In genomic region chr9:114541279-114541741, GRCm38 (mm10) we compare ENCODE assay signal across 12 mouse cellular contexts. TPM values are rescaled to one million over a fixed set of nuclear protein-coding genes. Genes with fewer than 3 reads are reported as not detected.
A peak's percentile ranks its signal among the peaks of the same experiment; 100 is the strongest.
DNase-seq lines count a peak whose midpoint lies in the region; ATAC-seq and TF ChIP-seq lines count a peak whose summit lies in the region.
"Had no signal": no experiment of that assay in that cellular context is flagged by ENCODE, and none has a peak within 500 bp of the region (broad histone marks: within the 10 kb centered on the region; RNA-seq: fewer than 3 reads in every experiment).

No protein-coding gene starts in this region.

- no peak overlapping the region for H3K4me3 ChIP-seq in intestine, embryonic 15.5 days (replicated peaks)
- H3K4me3 ChIP-seq in stomach, postnatal 0 days (ENCODE audit: low read depth, low read length), result no peak overlapping the region
- H3K4me3 ChIP-seq in midbrain, postnatal 0 days (ENCODE audit: low read depth, low read length), result no peak overlapping the region

- H3K9ac ChIP-seq in intestine, embryonic 15.5 days, result no peak overlapping the region
- H3K9ac ChIP-seq in stomach, postnatal 0 days (ENCODE audit: low read length), result no peak overlapping the region
- no peak overlapping the region for H3K9ac ChIP-seq in midbrain, postnatal 0 days (replicated peaks; ENCODE audit: low read length, poor library complexity, severe bottlenecking)

- 28% methylated on average over 1 of the region's 1 CpGs for WGBS in intestine, embryonic 15.5 days
- WGBS in stomach, postnatal 0 days, result 42% methylated on average over 1 of the region's 1 CpGs
- WGBS in midbrain, postnatal 0 days, result 41% methylated on average over 1 of the region's 1 CpGs

- ATAC-seq in intestine, embryonic 15.5 days, result peak; percentile 55
- peak; percentile 30; the same call in 1 of the 2 replicates for ATAC-seq in stomach, postnatal 0 days (ENCODE audit: low FRiP score, low TSS enrichment)
- no peak for ATAC-seq in midbrain, postnatal 0 days (ENCODE audit: low FRiP score)

- no peak overlapping the region for H3K4me2 ChIP-seq in intestine, embryonic 15.5 days (replicated peaks)
- no peak overlapping the region for H3K4me2 ChIP-seq in stomach, postnatal 0 days (replicated peaks; ENCODE audit: low read depth)
- no peak overlapping the region for H3K4me2 ChIP-seq in midbrain, postnatal 0 days (ENCODE audit: low read depth, low read length, poor library complexity, severe bottlenecking)

- no peaks in the 10 kb centered on the region for H3K9me3 ChIP-seq in intestine, embryonic 15.5 days
- no peaks in the 10 kb centered on the region for H3K9me3 ChIP-seq in stomach, postnatal 0 days (ENCODE audit: control insufficient read depth, low read length)
- H3K9me3 ChIP-seq in midbrain, postnatal 0 days (ENCODE audit: low read length), result no peaks in the 10 kb centered on the region

- H3K4me1 ChIP-seq in intestine, embryonic 15.5 days (replicated peaks), result peaks cover 39% of the 10 kb centered on the region
- H3K4me1 ChIP-seq in stomach, postnatal 0 days (replicated peaks; ENCODE audit: control insufficient read depth, insufficient read depth), result peaks cover 2% of the 10 kb centered on the region
- no peaks in the 10 kb centered on the region for H3K4me1 ChIP-seq in midbrain, postnatal 0 days (ENCODE audit: insufficient read depth, low read length)

- DNase-seq in ovary, adult 18-20 months (ENCODE audit: low spot score), result peak; percentile 4
- no peak for DNase-seq in ovary, postnatal 10 days (ENCODE audit: low spot score)
- peak; percentile 27 for DNase-seq in gonadal fat pad, adult 2 months (ENCODE audit: low read depth)
- DNase-seq in stomach, postnatal 0 days (ENCODE audit: low spot score), result no peak
- DNase-seq in cerebellum, adult 9-11 months, result no peak
- no peak for DNase-seq in midbrain, postnatal 0 days (ENCODE audit: low spot score)
- DNase-seq in thymus, postnatal 10 days (ENCODE audit: low spot score in 2 of 2), result no peak
- DNase-seq: cerebellum, adult 11-12 months had no signal

- TF ChIP-seq EP300 in stomach, postnatal 0 days (optimal IDR thresholded peaks at IDR 0.05), result no peak

- H3K36me3 ChIP-seq in intestine, embryonic 15.5 days, result no peaks in the 10 kb centered on the region
- no peaks in the 10 kb centered on the region for H3K36me3 ChIP-seq in stomach, postnatal 0 days (ENCODE audit: control insufficient read depth, insufficient read depth, low read length)
- no peaks in the 10 kb centered on the region for H3K36me3 ChIP-seq in midbrain, postnatal 0 days (ENCODE audit: insufficient read depth, low read length)

- H3K27ac ChIP-seq in intestine, embryonic 15.5 days, result 0 out of 2 replicates have a peak overlapping the region, but pooled peaks have one; percentile 1
- H3K27ac ChIP-seq in stomach, postnatal 0 days (replicated peaks), result no peak overlapping the region
- H3K27ac ChIP-seq in midbrain, postnatal 0 days (ENCODE audit: low read depth, low read length), result no peak overlapping the region
- H3K27ac ChIP-seq: macrophage had no signal

- no peaks in the 10 kb centered on the region for H3K27me3 ChIP-seq in intestine, embryonic 15.5 days (replicated peaks)
- H3K27me3 ChIP-seq in stomach, postnatal 0 days (ENCODE audit: control insufficient read depth, insufficient read depth, low read length), result no peaks in the 10 kb centered on the region
- no peaks in the 10 kb centered on the region for H3K27me3 ChIP-seq in midbrain, postnatal 0 days (ENCODE audit: insufficient read depth, low read length)

- no peak for TF ChIP-seq CTCF in stomach, postnatal 0 days (IDR thresholded peaks at IDR 0.05; ENCODE audit: low read depth)
- TF ChIP-seq CTCF in midbrain, postnatal 0 days (IDR thresholded peaks at IDR 0.05), result no peak

RNA-seq across cellular contexts. Expression of gene Trim71, which starts 22.9 kb away (rescaled TPM):
- not detected in 2 replicates for polyA plus RNA-seq in gonadal fat pad, adult 2 months (2012; rRNA removed)
- 4.1 TPM in 2 replicates for polyA plus RNA-seq in intestine, embryonic 15.5 days (2015; fragmentation: Nextera tagmentation; extraction: Ambion mirVana)
- polyA plus RNA-seq in stomach, postnatal 0 days (2015; fragmentation: Nextera tagmentation; extraction: Ambion mirVana), result 0.47 and 0.51 TPM in 2 replicates
- total RNA-seq in midbrain, postnatal 0 days (2014; rRNA removed), result 0.14 and 0.27 TPM in 2 replicates
- 0.14 and 0.15 TPM in 2 replicates for polyA plus RNA-seq in midbrain, postnatal 0 days (2015; fragmentation: Nextera tagmentation; extraction: Ambion mirVana)
- polyA plus RNA-seq: macrophage had no signal

RNA-seq across cellular contexts. Expression of gene C130032M10Rik, which starts 25.8 kb away (rescaled TPM):
- not detected in 2 replicates for polyA plus RNA-seq in gonadal fat pad, adult 2 months (2012; rRNA removed)
- 0.48 and 0.58 TPM in 2 replicates for polyA plus RNA-seq in intestine, embryonic 15.5 days (2015; fragmentation: Nextera tagmentation; extraction: Ambion mirVana)
- not detected in 2 replicates for polyA plus RNA-seq in stomach, postnatal 0 days (2015; fragmentation: Nextera tagmentation; extraction: Ambion mirVana)
- not detected in 2 replicates for total RNA-seq in midbrain, postnatal 0 days (2014; rRNA removed)
- polyA plus RNA-seq in midbrain, postnatal 0 days (2015; fragmentation: Nextera tagmentation; extraction: Ambion mirVana), result not detected in 2 replicates
- polyA plus RNA-seq: macrophage; neural tube, embryonic 14.5 days; spleen, adult 2 months had no signal

RNA-seq across cellular contexts. Expression of gene Ccr4, which starts 36.6 kb away (rescaled TPM):
- 0.09 and 0.14 TPM in 2 replicates for polyA plus RNA-seq in gonadal fat pad, adult 2 months (2012; rRNA removed)
- 0.56 and 0.63 TPM in 2 replicates for polyA plus RNA-seq in intestine, embryonic 15.5 days (2015; fragmentation: Nextera tagmentation; extraction: Ambion mirVana)
- polyA plus RNA-seq in stomach, postnatal 0 days (2015; fragmentation: Nextera tagmentation; extraction: Ambion mirVana), result not detected in 2 replicates
- total RNA-seq in midbrain, postnatal 0 days (2014; rRNA removed), result not detected in 2 replicates
- polyA plus RNA-seq in midbrain, postnatal 0 days (2015; fragmentation: Nextera tagmentation; extraction: Ambion mirVana), result not detected in 2 replicates
- polyA plus RNA-seq: macrophage; neural tube, embryonic 14.5 days had no signal

Comparison
In these comparisons a context has a peak if more than half of its experiments do, and no peak if none do; other contexts are left out.
1. DNase-seq: peak in ovary, adult 18-20 months (single experiment) and gonadal fat pad, adult 2 months (single experiment); none in ovary, postnatal 10 days (single experiment), stomach, postnatal 0 days (single experiment), cerebellum, adult 9-11 months (single experiment), midbrain, postnatal 0 days (single experiment) and thymus, postnatal 10 days (0 of 2).